Mouse (Mus musculus) lung, embryonic 14.5 days (tissue): ENCODE results near the gene Gstz1. TPM values are rescaled to one million over a fixed set of nuclear protein-coding genes. Genes with fewer than 3 reads are reported as not detected.
"Not testable (repeated sequence)": the region's sequence is repeated elsewhere in the genome, so short reads cannot be mapped to it uniquely, and the experiment has no call there.

Experiments used
- ATAC-seq: fragments of 200-750 bp; cut with Nextera tagmentation; 2 replicates; pipeline ENCODE4 v1.8.0; 2017; ENCODE audit warnings: mild to moderate bottlenecking, moderate TSS enrichment, moderate library complexity; ENCODE audit not compliant: insufficient read depth
- DNase-seq: peaks from one replicate; pipeline ENCODE4 v3.0.0-alpha.2; 2015
- H3K27ac ChIP-seq: fragments of 300-500 bp; sonication (generic); 2 replicates; pipeline ENCODE4 v1.5.1; 2014; ENCODE audit warnings: low read depth, mild to moderate bottlenecking, moderate library complexity
- H3K27me3 ChIP-seq: fragments of 300-500 bp; sonication (generic); 2 replicates; pipeline ENCODE4 v1.6.1; 2014; ENCODE audit warnings: low read length, control low read depth; ENCODE audit not compliant: insufficient read depth
- H3K36me3 ChIP-seq: fragments of 300-500 bp; sonication (generic); 2 replicates; pipeline ENCODE4 v1.6.1; 2014; ENCODE audit warnings: control low read depth; ENCODE audit not compliant: insufficient read depth
- H3K4me1 ChIP-seq: fragments of 300-500 bp; sonication (generic); 2 replicates; pipeline ENCODE4 v1.6.1; 2014; ENCODE audit warnings: antibody characterized with exemption, control low read depth; ENCODE audit not compliant: insufficient read depth
- H3K4me2 ChIP-seq: fragments of 300-500 bp; sonication (generic); 2 replicates; pipeline ENCODE4 v1.6.1; 2014; ENCODE audit warnings: mild to moderate bottlenecking
- H3K4me3 ChIP-seq: fragments of 300-500 bp; sonication (generic); 2 replicates; pipeline ENCODE4 v1.5.1; 2014; ENCODE audit warnings: low read depth, low read length
- H3K9ac ChIP-seq: fragments of 300-500 bp; sonication (generic); 2 replicates; pipeline ENCODE4 v1.6.1; 2014
- H3K9me3 ChIP-seq: fragments of 300-500 bp; sonication (generic); 2 replicates; pipeline ENCODE4 v1.6.1; 2016; ENCODE audit warnings: low read depth, low read length, control low read depth
- CTCF ChIP-seq: IDR thresholded peaks from 2 replicates; pipeline ENCODE4 v1.5.1; 2016; ENCODE audit warnings: antibody characterized with exemption, low read depth
- WGBS: fragments of 180-500 bp; shearing (Covaris S2); extraction: QIAGEN DNeasy Blood & Tissue Kit; methylation state at CpG from one replicate; pipeline ENCODE4 v1.1.7; 2014; 5-methylcytosine and 5-hydroxymethylcytosine counted together
- polyA plus RNA-seq: library from polyadenylated mRNA; unstranded; fragments of >200 nt; fragmentation: Nextera tagmentation; extraction: Ambion mirVana; gene quantifications from 2 replicates; pipeline ENCODE4 v1.2.1, GENCODE M21; 2014

The Gstz1 gene
- polyA plus RNA-seq, 1 experiment from 2014 or later: 40.9 TPM

DNA sequence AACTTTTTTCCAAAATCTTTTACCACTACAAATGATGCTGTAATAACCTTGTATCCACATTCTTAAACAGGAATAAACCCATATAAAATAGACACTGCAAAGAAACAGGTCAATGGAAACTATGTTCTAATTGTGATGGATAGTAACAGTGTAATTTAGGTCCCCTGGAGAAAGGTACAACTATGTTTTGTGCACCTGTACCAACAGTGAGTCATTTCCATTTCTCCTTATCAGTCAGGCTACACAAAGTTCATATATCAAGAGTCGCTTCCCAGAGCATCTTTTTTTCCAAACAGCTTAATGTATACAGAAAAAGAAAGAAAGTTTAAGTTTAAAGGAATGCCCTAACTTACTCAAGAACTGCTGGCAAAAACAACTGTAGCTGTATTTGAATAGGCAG lies 48.1 kb downstream of the Gstz1 start:
- H3K9ac ChIP-seq: no peak overlapping the region
- DNase-seq (no peak), ATAC-seq (no peak)
- H3K27me3 ChIP-seq: no peaks in the 10 kb centered on the region
- WGBS: 43% methylated on average over 1 of the region's 1 CpGs
- H3K36me3 ChIP-seq: no peaks in the 10 kb centered on the region
- no peak overlapping the region for H3K4me3 ChIP-seq
- H3K4me2 ChIP-seq: no peak overlapping the region
- no peaks in the 10 kb centered on the region for H3K4me1 ChIP-seq
- H3K9me3 ChIP-seq: no peaks in the 10 kb centered on the region
- no peak for TF ChIP-seq CTCF
- H3K27ac ChIP-seq: no peak overlapping the region

DNA sequence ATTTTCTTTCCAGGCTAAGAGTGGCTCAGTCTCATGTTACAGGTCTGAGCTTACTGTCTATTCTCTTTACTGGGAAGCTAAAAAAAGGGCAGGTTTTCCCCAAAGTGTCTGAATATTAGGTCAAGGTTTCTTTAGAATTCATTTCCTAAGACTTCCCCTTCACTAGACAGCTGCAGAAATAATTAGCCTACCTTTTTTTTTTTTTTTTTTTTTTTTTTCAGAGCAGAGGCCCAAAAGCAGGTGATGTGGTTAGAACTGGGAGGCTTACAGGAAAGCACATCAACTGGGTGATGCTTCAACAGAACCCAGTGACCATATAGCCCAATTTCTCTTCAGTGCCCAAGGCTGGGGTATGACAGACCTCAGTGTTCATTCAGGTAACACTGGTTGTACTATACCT lies 49.3 kb downstream of the Gstz1 start:
- no peak for TF ChIP-seq CTCF
- DNase-seq: no peak
- no peaks in the 10 kb centered on the region for H3K4me1 ChIP-seq
- H3K36me3 ChIP-seq: no peaks in the 10 kb centered on the region
- ATAC-seq: no peak
- no peaks in the 10 kb centered on the region for H3K27me3 ChIP-seq
- H3K4me3 ChIP-seq: no peak overlapping the region
- no peak overlapping the region for H3K27ac ChIP-seq
- no peak overlapping the region for H3K4me2 ChIP-seq
- no peak overlapping the region for H3K9ac ChIP-seq
- H3K9me3 ChIP-seq: no peaks in the 10 kb centered on the region

DNA sequence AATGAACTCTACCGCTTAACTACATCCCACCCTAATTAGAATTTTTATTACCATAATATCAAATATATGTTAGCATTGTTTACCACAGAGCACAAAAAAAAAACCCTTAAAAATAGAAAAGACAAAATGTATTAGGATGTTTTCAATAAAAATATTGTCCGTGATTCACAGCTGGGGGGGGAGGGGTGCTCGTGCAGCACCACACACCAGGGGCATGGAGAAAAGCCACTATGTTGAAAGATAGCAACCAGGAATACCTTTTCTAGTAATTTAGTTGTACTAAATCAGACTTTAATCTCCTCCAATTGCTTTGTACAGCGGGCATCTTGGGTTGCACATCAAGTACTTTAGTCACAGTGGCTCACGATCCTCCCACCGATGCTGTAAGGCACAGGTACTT lies 51.8 kb downstream of the Gstz1 start:
- Histone ChIP-seq H3K4me3 (peak overlapping the region; percentile 85), H3K27ac (no peak overlapping the region), H3K9me3 (no peaks in the 10 kb centered on the region), H3K9ac (peak overlapping the region; percentile 87; the same call in 1 of the 2 replicates), H3K36me3 (no peaks in the 10 kb centered on the region), H3K4me2 (peak overlapping the region; percentile 87), H3K27me3 (no peaks in the 10 kb centered on the region), H3K4me1 (no peaks in the 10 kb centered on the region)
- 56% methylated on average over 6 of the region's 6 CpGs for WGBS
- no peak for DNase-seq
- no peak for TF ChIP-seq CTCF
- no peak for ATAC-seq

DNA sequence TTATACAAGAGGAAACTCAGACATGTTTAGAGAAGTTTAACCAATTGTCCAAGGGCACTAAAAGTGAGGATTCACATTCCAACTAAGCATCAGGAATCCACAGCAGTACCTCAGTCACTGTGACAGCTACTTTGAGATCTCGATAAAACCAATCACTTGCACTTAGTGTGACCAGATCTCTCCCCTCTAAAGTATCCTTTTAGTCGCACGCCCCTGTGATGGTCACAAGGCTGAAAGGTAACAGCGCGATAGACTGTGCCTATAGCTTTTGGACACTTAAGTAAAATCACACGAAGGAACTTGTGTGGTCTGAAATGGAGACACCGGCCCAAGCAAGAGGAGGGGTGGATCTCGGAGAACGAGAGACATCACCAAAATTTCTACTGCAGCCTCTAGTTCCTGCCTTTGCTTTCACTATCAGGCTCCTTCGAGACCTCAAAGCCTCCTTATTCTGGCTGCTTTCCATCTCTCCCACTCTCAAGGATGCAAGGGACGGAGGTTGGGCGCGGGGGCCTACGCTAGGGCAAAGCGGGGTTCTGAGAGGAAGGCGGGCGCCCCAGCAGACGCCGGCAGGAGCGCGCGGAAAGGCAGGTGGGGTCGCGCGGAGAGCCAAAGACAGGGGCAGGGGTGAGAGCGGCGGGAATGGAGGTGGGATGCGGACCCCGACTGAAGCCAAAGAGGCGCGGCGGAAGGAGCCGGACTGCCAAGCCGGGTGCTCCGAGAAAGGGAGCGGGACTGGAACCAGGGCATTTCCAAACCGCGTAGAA lies 52.4 kb downstream of the Gstz1 start, which contains the start of gene Samd15:
Samd15 (plus strand) TSS at position 518 of the 767 bp plus-strand sequence.
- Histone ChIP-seq H3K36me3 (no peaks in the 10 kb centered on the region), H3K4me1 (no peaks in the 10 kb centered on the region), H3K27ac (peak within 1 kb of the TSS; percentile 76), H3K4me3 (peak within 1 kb of the TSS; percentile 85), H3K9ac (peak within 1 kb of the TSS; percentile 87), H3K27me3 (no peaks in the 10 kb centered on the region), H3K9me3 (no peaks in the 10 kb centered on the region), H3K4me2 (peak within 1 kb of the TSS; percentile 87)
- peak; percentile 71 for DNase-seq
- WGBS: under 1% methylated on average over 38 of the region's 38 CpGs
- peak; percentile 67 for ATAC-seq
- no peak for TF ChIP-seq CTCF

DNA sequence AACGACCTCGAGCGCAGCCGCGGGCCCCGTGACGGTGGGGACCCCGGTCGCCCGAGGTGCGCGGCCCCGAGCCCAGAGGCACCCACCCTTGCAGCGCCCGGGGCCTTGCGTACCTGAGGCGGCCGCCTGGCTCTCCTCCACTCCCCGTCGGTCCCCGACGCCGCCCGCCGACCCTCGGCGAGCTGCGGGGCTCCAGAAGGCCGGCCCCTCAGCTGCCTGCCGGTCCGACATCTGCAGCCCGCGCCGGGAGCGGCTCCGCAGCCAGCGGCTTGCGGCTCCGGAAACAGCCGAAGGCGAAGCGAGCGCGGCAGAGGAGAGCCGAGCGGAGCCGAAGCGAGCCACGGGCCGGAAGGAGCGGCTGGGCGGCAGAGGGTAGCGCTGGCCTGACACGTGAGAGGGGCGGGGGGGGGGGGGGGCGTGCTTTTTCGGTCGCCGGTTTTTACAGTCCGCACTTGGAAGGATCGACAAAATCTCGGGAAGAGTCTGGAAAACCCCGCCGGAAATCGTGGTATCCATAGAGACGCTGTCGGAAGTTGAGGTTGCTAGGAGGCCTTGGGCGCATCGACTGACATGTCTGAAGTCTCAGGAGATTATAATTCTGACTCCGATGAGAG lies 53.1 kb downstream of the Gstz1 start, which contains the start of gene Tmed8:
Tmed8 (minus strand) TSS at position 482 of the 614 bp plus-strand sequence.
- Histone ChIP-seq H3K36me3 (no peaks in the 10 kb centered on the region), H3K27ac (peak within 1 kb of the TSS; percentile 76), H3K27me3 (no peaks in the 10 kb centered on the region), H3K4me3 (peak within 1 kb of the TSS; percentile 85), H3K9ac (peak within 1 kb of the TSS; percentile 87), H3K4me2 (peak within 1 kb of the TSS; percentile 87), H3K9me3 (no peaks in the 10 kb centered on the region), H3K4me1 (no peaks in the 10 kb centered on the region)
- WGBS: under 1% methylated on average over 70 of the region's 70 CpGs
- peak; percentile 91 for DNase-seq
- no peak for TF ChIP-seq CTCF
- ATAC-seq: peak; percentile 97

DNA sequence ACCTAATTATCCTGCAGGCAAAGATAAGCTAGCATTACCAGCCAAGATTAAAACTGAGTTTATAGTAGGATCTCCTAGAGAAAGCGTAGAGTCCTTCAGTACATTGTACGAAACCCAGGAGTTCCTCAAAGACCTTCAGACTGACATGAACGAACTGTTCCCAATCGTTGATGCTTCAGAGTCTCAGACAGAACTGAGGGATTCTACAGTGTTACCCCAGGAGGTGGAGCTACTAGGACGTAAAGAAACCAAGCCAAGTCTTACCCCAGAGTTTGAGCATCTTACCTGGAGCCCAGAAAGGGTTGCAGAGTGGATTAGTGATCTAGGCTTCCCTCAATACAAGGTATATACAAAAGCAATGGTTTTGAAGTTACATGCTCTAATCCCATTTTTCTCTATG lies 54.7 kb downstream of the Gstz1 start:
- Histone ChIP-seq H3K4me1 (no peaks in the 10 kb centered on the region), H3K9me3 (no peaks in the 10 kb centered on the region), H3K4me3 (no peak overlapping the region), H3K36me3 (no peaks in the 10 kb centered on the region), H3K27ac (no peak overlapping the region), H3K27me3 (no peaks in the 10 kb centered on the region), H3K9ac (no peak overlapping the region), H3K4me2 (no peak overlapping the region)
- 59% methylated on average over 5 of the region's 5 CpGs for WGBS
- no peak for DNase-seq
- TF ChIP-seq CTCF: no peak
- no peak for ATAC-seq

DNA sequence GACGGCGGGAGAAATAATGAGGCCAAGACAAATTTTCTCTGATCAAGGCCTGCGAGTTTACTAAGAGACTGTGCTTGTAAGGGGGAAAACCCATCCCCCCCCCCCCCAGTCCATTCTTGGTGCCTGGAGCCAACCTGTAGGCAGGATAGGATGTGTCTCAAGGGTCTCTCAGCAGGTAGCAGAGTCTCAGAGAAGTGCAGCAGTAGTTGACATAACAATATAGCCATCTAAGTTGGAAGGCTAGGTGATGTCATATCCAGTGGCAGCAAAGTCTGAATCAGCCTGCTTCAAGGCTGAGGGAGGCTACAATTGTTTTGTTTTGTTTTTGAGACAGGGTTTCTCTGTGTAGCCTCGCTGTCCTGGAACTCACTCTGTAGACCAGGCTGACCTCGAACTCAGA lies 58.8 kb downstream of the Gstz1 start:
- not testable (repeated sequence) for H3K4me2 ChIP-seq, H3K27ac ChIP-seq, DNase-seq, H3K9ac ChIP-seq, H3K36me3 ChIP-seq, ATAC-seq, H3K4me3 ChIP-seq, H3K9me3 ChIP-seq, H3K27me3 ChIP-seq, H3K4me1 ChIP-seq
- 90% methylated on average over 5 of the region's 5 CpGs for WGBS
